Mouse (Mus musculus): Measurements from ENCODE around the gene Cnnm2.
"Not testable (repeated sequence)": the region's sequence is repeated elsewhere in the genome, so short reads cannot be mapped to it uniquely, and the experiment has no call there.

Gene Cnnm2

GRCm38 (mm10) chr19:46761247-46761946, at the start of gene Cnnm2:
Gene Cnnm2, plus strand, starts transcription at chr19:46761596.
- peak; percentile 100 for DNase-seq

GRCm38 (mm10) chr19:46714234-46714633, 47.2 kb upstream of the Cnnm2 start:
- DNase-seq = no peak

GRCm38 (mm10) chr19:46715016-46715415, 46.4 kb upstream of the Cnnm2 start:
- no peak for DNase-seq

GRCm38 (mm10) chr19:46718150-46718549, 43.2 kb upstream of the Cnnm2 start:
- DNase-seq = no peak

- DNase-seq = no peak
These were observed 37.0 kb upstream of the Cnnm2 start for GRCm38 (mm10) chr19:46724411-46724810.

- no peak for DNase-seq
These were observed 35.3 kb upstream of the Cnnm2 start for GRCm38 (mm10) chr19:46726142-46726541.

GRCm38 (mm10) chr19:46727140-46727736, 34.2 kb upstream of the Cnnm2 start:
- DNase-seq = peak; percentile 50 to 68

GRCm38 (mm10) chr19:46727945-46728540, 33.4 kb upstream of the Cnnm2 start:
- no peak for DNase-seq

GRCm38 (mm10) chr19:46728909-46729308, 32.5 kb upstream of the Cnnm2 start:
- DNase-seq = no peak

- DNase-seq = no peak
These were observed 30.0 kb upstream of the Cnnm2 start for GRCm38 (mm10) chr19:46731351-46731750.

GRCm38 (mm10) chr19:46732673-46733072, 28.7 kb upstream of the Cnnm2 start:
- DNase-seq = not testable (repeated sequence)

GRCm38 (mm10) chr19:46733626-46734025, 27.8 kb upstream of the Cnnm2 start:
- DNase-seq = no peak

GRCm38 (mm10) chr19:46735241-46735640, 26.2 kb upstream of the Cnnm2 start:
- DNase-seq = no peak

GRCm38 (mm10) chr19:46737106-46737505, 24.3 kb upstream of the Cnnm2 start:
- DNase-seq = no peak

- DNase-seq = peak; percentile 38 to 68
These were observed 20.9 kb upstream of the Cnnm2 start for GRCm38 (mm10) chr19:46740341-46741008.

- no peak for DNase-seq
These were observed 19.8 kb upstream of the Cnnm2 start for GRCm38 (mm10) chr19:46741574-46741973.

GRCm38 (mm10) chr19:46744681-46745080, 16.7 kb upstream of the Cnnm2 start:
- no peak for DNase-seq

- DNase-seq = no peak
These were observed 13.6 kb upstream of the Cnnm2 start for GRCm38 (mm10) chr19:46747799-46748198.

- DNase-seq = no peak
These were observed 9.2 kb upstream of the Cnnm2 start for GRCm38 (mm10) chr19:46752235-46752634.

GRCm38 (mm10) chr19:46755066-46755465, 6.3 kb upstream of the Cnnm2 start:
- DNase-seq = peak; percentile 32 to 70

- peak in 1 of 2 experiments; percentile 20 for DNase-seq
These were observed 5.2 kb upstream of the Cnnm2 start for GRCm38 (mm10) chr19:46756221-46756620.

GRCm38 (mm10) chr19:46759096-46759495, 2.3 kb upstream of the Cnnm2 start:
- no peak for DNase-seq

- DNase-seq = not testable (repeated sequence)
These were observed 1.5 kb upstream of the Cnnm2 start for GRCm38 (mm10) chr19:46759909-46760308.
